Mouse (Mus musculus) layer of hippocampus, adult 11-12 months (tissue): Measurements from ENCODE around the gene Ak8.

Experiments
- DNase-seq: peaks from one replicate; pipeline ENCODE4 v3.0.0; 2022; ENCODE audit warnings: low spot score

Ak8 gene

GRCm38 (mm10) chr2:28797490-28798106 lies 97.6 kb downstream of the Ak8 start:
- DNase-seq: no peak

GRCm38 (mm10) chr2:28798390-28798789 lies 98.4 kb downstream of the Ak8 start:
- DNase-seq: no peak

DNA sequence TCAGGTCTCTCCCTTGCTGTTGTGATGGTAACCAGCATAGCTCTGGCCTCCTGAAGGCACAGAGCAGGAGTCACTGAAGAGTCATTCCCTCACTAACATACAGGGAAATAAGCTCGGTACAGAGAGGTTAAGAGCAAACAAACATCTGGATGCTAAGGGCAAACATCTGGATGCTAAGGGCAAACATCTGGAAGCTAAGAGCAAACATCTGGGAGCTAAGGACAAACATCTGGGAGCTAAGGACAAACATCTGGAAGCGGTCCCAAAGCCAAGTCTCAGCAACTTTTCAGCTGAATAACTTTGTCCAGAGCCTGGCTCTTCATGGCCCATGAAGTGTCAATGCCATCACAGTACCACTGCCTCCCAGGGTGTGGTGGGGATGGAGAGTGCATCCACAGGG lies 99.6 kb downstream of the Ak8 start:
- no peak for DNase-seq

- DNase-seq: no peak
These were observed 103.4 kb downstream of the Ak8 start for GRCm38 (mm10) chr2:28803406-28803805.

GRCm38 (mm10) chr2:28808841-28809240 lies 108.9 kb downstream of the Ak8 start:
- no peak for DNase-seq

DNA sequence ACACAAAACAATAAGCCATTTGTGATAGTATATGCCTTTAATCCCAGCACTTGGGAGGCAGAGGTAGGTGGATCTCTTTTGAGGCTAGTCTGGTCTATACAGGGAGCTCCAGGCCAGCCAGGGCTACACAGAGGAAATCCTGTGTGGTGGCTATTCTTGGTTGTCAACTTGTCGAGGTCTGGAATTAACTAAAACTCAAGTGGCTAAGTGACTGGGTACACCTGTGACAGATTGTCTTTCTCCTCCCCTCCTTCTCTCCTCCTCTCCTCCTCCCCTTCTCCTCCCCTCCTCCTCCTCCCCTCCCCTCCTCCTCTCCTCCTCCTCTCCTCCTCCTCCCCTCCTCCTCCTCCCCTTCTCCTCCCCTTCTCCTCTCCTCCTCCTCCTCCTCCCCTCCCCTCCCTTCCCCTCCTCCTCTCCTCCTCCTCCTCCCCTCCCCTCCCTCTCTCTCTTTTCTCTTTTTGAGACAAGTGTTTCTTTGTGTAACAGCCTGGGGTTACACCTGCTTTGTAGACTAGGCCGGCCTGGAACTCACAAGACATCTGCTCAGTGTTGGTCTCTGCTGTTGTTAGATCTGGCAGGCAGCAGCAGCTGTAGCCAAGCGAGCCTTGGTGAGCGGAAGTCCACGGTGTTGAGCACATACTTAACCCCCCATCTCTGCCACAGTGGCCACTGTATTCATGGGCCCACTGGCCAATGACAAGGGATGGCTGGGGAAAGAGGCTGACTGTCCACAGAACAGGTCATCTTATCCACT lies 110.5 kb downstream of the Ak8 start:
- DNase-seq: no peak

- peak; percentile 37 for DNase-seq
These were observed 118.9 kb downstream of the Ak8 start for GRCm38 (mm10) chr2:28818866-28819265.

- DNase-seq: no peak
These were observed 129.3 kb downstream of the Ak8 start for GRCm38 (mm10) chr2:28829265-28829664.

- DNase-seq: peak; percentile 47
These were observed 136.4 kb downstream of the Ak8 start for GRCm38 (mm10) chr2:28836181-28836940.

- peak; percentile 24 for DNase-seq
These were observed 139.7 kb downstream of the Ak8 start for GRCm38 (mm10) chr2:28839501-28840221.

GRCm38 (mm10) chr2:28840222-28840951 lies 140.4 kb downstream of the Ak8 start, which contains the start of the genes Gtf3c4 and Ddx31:
Gene Gtf3c4, minus strand, starts transcription at chr2:28840360.
Gene Ddx31, plus strand, starts transcription at chr2:28840406.
- peak; percentile 95 for DNase-seq

DNA sequence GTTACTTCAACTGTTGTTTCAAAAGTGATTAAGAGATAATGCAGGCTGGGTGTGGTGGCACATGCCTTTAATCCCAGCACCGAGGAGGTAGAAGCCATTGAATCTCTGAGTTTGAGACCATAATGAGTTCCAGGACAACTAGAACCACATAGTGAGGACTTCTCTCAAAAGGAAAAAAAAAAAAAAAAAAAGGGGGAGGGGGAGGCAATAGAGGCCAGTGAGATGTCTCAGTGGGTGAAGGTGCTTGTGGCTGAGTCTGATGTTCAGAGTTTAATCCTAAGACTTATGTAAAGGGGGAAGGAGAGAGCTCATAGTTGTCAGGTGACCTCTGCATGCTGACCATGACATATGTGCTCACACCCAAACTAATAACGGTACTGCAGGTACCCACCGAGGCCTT lies 142.1 kb downstream of the Ak8 start:
- DNase-seq: no peak

DNA sequence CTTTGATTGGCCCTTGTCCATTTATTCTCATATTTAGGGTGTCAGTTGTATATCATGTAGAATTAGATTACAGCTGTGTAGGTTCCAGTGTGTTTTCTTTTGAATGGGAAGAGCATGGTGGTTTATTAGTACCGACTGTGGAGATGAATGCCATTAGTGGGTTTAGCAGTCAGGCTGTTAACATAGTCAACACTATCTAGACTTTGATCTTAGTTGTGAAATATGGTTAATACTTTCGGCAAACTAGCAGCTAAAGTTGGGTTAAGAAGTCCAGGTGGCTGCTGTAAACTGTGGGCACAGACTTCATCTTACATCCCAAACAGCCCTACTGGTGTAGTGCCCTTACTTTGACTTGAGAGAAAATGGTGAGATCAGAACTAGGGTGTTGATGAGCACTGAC lies 148.9 kb downstream of the Ak8 start:
- DNase-seq: no peak

DNA sequence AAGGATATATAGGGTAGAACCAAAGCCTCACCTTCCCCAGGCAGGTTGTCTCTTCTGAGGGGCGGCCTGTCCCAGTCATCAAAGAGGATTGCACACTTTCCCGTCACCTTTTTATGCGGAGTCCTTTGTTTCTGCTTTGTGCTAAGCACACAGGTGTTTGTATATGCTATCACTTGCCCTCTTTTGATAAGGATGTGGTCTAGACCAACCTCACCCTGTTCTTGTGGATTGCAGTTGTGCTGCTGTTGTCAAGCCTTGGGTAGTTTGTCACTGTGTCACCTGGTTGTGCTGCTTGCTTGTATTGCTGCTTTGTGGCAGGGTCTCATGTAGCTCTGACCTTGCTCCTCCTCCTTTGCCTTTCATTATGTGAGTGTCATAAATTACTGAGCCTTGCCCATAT lies 152.6 kb downstream of the Ak8 start:
- DNase-seq: no peak

DNA sequence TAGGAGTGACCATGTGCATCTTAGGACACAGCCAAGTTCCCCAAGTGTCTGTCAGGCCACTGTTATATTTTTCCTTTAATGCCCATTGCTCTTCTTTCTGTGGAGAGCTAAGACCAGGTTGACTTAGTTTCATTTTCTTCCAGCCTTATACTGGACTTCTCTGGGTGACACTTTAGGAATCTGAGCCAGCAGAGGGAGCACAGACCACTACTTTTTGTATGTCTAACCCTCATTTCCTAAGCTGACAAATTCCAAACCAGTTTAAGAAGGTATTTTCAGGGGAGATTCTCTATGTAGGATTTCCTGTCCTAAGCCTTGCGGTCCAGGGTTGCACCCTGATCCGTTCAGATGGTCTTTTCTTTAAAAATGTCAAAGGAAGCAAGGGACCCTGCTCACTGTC lies 155.8 kb downstream of the Ak8 start:
- no peak for DNase-seq

DNA sequence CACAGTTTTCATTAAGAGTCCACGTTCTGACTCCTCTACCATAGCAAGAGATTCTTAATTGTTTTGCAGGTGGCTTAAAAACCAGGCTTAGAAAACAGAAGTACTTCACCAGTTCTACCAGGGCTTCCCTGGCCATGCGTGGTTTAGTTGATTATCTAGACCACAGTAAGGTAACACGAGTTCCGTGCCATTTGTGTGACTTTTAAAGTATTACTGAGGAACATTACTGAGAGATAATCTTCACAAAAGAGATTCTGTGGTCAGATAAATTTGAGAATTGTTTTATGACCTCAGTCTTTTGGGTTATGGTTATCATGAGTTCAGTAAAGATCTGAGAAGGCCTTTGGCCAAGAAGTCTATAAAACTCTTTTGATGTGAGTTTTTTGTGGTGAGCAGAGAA lies 159.3 kb downstream of the Ak8 start:
- DNase-seq: no peak

DNA sequence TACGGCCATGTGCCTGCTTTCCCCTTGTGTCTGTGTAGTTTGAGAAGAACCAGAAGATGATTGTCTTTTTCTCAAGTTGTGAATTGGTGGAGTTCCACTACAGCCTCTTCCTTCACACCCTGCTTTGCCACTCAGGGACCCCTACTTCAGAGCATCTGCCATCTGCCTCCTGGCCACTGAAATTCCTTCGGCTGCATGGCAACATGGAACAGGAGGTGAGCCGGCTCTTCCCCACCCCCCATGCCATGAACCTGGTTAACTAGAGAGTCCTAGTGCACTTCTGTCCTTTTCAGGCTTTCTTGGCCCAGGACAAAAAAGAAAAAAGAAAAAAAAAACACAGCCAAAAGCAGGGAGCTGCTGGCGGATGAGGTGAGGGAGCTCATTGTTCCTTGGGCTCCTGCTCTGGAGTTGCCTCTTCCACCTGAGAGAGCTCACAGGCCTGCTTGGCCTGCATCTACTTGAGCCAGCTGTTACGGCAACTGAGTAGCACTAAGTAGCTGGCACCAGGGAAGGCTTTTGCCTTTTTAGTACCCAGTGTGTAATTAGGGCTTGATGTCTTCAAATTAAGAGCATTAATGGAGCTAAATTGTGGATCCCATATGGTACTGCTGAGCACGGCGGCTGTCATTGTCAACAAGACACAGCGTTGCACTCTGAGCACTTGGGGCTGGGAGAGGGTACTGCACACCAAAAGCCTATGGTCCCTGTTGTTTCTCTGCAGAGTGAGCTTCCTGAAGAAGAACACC lies 160.9 kb downstream of the Ak8 start:
- DNase-seq: no peak
